Mouse (Mus musculus): ENCODE measurements around the gene Gipc3.
A peak's percentile ranks its signal among the peaks of the same experiment; 100 is the strongest.

DNA sequence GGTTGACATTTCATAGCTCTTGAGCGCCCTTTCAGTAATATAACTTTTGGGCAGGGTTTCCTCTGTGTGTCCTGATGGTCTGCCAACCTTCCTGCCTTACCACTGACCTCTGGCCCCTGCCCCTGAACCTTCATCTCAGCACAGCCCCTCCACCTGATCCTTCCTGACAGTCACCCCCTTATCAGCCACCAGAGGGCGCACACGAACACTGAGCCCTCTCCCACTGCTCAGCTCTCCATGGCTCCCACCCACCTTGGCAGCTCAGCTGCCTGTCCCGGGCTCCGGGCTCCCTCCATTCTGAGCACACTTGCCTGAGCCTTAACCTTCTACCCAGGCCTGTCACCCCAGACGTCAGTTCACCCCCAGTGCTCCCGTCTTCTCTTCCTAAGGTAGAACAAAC, 53.8 kb downstream of the Gipc3 start:
- TF ChIP-seq MEF2A (IDR thresholded peaks at IDR 0.05; ENCODE audit: borderline replicate concordance, low read depth, low read length) = no peak
- TF ChIP-seq POLR2A (IDR thresholded peaks at IDR 0.05; ENCODE audit: low read depth, low read length) = no peak
- TF ChIP-seq E2F4 (IDR thresholded peaks at IDR 0.05; ENCODE audit: insufficient replicate concordance, low read depth, low read length) = no peak
- TF ChIP-seq CTCF (conservative IDR thresholded peaks at IDR 0.05 in 1 of 2, IDR thresholded peaks at IDR 0.05 in 1 of 2; ENCODE audit: low read depth in 2 of 2, low read length in 2 of 2) = peak; percentile 42 to 87; a peak in 3 of 4 replicates
- TF ChIP-seq ZNF384 (IDR thresholded peaks at IDR 0.05; ENCODE audit: low read depth, low read length) = no peak
- TF ChIP-seq POLR2AphosphoS2 (IDR thresholded peaks at IDR 0.05; ENCODE audit: low read depth, low read length) = no peak
